Mouse (Mus musculus): ENCODE measurements around the gene S100b. TPM values are rescaled to one million over a fixed set of nuclear protein-coding genes. Genes with fewer than 3 reads are reported as not detected.

Gene S100b
- 0.56 TPM for polyA plus RNA-seq (2014; fragmentation: Illumina TruSeq; extraction: RNeasy Lipid Tissue Mini Kit (QIAGEN cat#74804); ENCODE audit: low replicate concordance)

DNA sequence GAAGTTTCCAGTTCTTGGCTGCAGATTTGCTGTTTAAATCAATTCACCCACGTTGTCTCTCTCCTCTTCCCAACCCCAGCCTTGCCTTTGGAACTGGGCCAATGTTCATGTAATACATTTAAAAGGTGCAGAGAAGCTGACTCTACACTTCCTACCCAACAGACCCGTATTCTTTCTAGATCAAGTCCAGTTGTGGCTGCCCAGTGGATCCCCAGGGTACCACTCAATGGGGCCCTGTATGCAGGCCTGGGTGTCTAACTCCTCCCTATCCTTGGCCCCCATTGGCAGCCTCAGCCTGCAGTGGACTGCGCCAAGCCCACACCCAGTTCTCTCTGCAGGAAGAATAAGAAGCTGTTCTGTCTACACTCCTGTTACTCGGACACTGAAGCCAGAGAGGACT lies at the start of gene S100b:
S100b (plus strand) TSS at position 318 of the 400 bp plus-strand sequence.

GRCm38 (mm10) chr10:76237341-76238225 lies 16.1 kb upstream of the S100b start, which contains the start of gene Prmt2:
Prmt2 (minus strand) TSS chr10:76237865.

Other genes starting within 250 kb of the S100b start
- gene Zfp280b, start 221.2 kb upstream of the S100b start, polyA plus RNA-seq (2014; fragmentation: Illumina TruSeq; extraction: RNeasy Lipid Tissue Mini Kit (QIAGEN cat#74804); ENCODE audit: low replicate concordance): 10.7 TPM
- 44.6 TPM for gene Slc5a4b, start 142.9 kb upstream of the S100b start, polyA plus RNA-seq (2014; fragmentation: Illumina TruSeq; extraction: RNeasy Lipid Tissue Mini Kit (QIAGEN cat#74804); ENCODE audit: low replicate concordance)
- 40.7 TPM for gene Slc5a4a, start 106.4 kb upstream of the S100b start, polyA plus RNA-seq (2014; fragmentation: Illumina TruSeq; extraction: RNeasy Lipid Tissue Mini Kit (QIAGEN cat#74804); ENCODE audit: low replicate concordance)
- 1.0 TPM for gene Prmt2, start 16.0 kb upstream of the S100b start, polyA plus RNA-seq (2014; fragmentation: Illumina TruSeq; extraction: RNeasy Lipid Tissue Mini Kit (QIAGEN cat#74804); ENCODE audit: low replicate concordance)
- gene Dip2a, start 91.4 kb downstream of the S100b start, polyA plus RNA-seq (2014; fragmentation: Illumina TruSeq; extraction: RNeasy Lipid Tissue Mini Kit (QIAGEN cat#74804); ENCODE audit: low replicate concordance): 8.8 TPM
- not detected for gene AC141477.1, start 186.6 kb downstream of the S100b start, polyA plus RNA-seq (2014; fragmentation: Illumina TruSeq; extraction: RNeasy Lipid Tissue Mini Kit (QIAGEN cat#74804); ENCODE audit: low replicate concordance)
- 8.7 TPM for gene Pcnt, start 188.9 kb downstream of the S100b start, polyA plus RNA-seq (2014; fragmentation: Illumina TruSeq; extraction: RNeasy Lipid Tissue Mini Kit (QIAGEN cat#74804); ENCODE audit: low replicate concordance)
- not detected for gene 2610028H24Rik, start 195.2 kb downstream of the S100b start, polyA plus RNA-seq (2014; fragmentation: Illumina TruSeq; extraction: RNeasy Lipid Tissue Mini Kit (QIAGEN cat#74804); ENCODE audit: low replicate concordance)
- 3.3 TPM for gene Mcm3ap, start 215.1 kb downstream of the S100b start, polyA plus RNA-seq (2014; fragmentation: Illumina TruSeq; extraction: RNeasy Lipid Tissue Mini Kit (QIAGEN cat#74804); ENCODE audit: low replicate concordance)
- 1.3 TPM for gene Ybey, start 215.3 kb downstream of the S100b start, polyA plus RNA-seq (2014; fragmentation: Illumina TruSeq; extraction: RNeasy Lipid Tissue Mini Kit (QIAGEN cat#74804); ENCODE audit: low replicate concordance)